Mouse (Mus musculus) macrophage (primary cell): ENCODE results near the gene Gtpbp3. TPM values are rescaled to one million over a fixed set of nuclear protein-coding genes. Genes with fewer than 3 reads are reported as not detected.

Experiments
- polyA plus RNA-seq: library from polyadenylated mRNA; stranded (reverse); fragments of 250-400 nt; gene quantifications from 3 replicates; pipeline ENCODE4 v1.2.4, GENCODE M21; 2018; ENCODE audit warnings: inconsistent platforms

The Gtpbp3 gene
- polyA plus RNA-seq, 1 experiment from 2014 or later, result 4.0 TPM

Other genes with a start within 250 kb of the Gtpbp3 start
- 89.8 to 105 TPM (median 97.3 TPM) in 3 replicates for gene Myo9b, start 215.4 kb upstream of the Gtpbp3 start, polyA plus RNA-seq
- gene Haus8, start 215.2 kb upstream of the Gtpbp3 start, polyA plus RNA-seq, result 38.3 to 72.4 TPM (median 41.3 TPM) in 3 replicates
- gene Use1, start 121.3 kb upstream of the Gtpbp3 start, polyA plus RNA-seq, result 88.4 to 157 TPM (median 128 TPM) in 3 replicates
- gene Ocel1, start 116.8 kb upstream of the Gtpbp3 start, polyA plus RNA-seq, result 10.2 to 15.8 TPM (median 13.3 TPM) in 3 replicates
- gene Nr2f6, start 106.1 kb upstream of the Gtpbp3 start, polyA plus RNA-seq, result 3.7 to 12.5 TPM (median 11.6 TPM) in 3 replicates
- gene Ushbp1, start 92.3 kb upstream of the Gtpbp3 start, polyA plus RNA-seq, result not detected in 3 replicates
- 69.5 to 91.2 TPM (median 74.0 TPM) in 3 replicates for gene Babam1, start 91.2 kb upstream of the Gtpbp3 start, polyA plus RNA-seq
- gene Ankle1, start 82.1 kb upstream of the Gtpbp3 start, polyA plus RNA-seq, result 0.33 to 1.1 TPM in 2 of 3 replicates, not detected in the other
- 3.6 to 9.9 TPM (median 9.8 TPM) in 3 replicates for gene Abhd8, start 24.4 kb upstream of the Gtpbp3 start, polyA plus RNA-seq
- gene Mrpl34, start 23.1 kb upstream of the Gtpbp3 start, polyA plus RNA-seq, result 46.4 to 67.5 TPM (median 63.1 TPM) in 3 replicates
- gene Dda1, start 18.9 kb upstream of the Gtpbp3 start, polyA plus RNA-seq, result 36.3 to 50.7 TPM (median 38.5 TPM) in 3 replicates
- 3.4 to 7.2 TPM (median 6.4 TPM) in 3 replicates for gene Ano8, start 2.1 kb upstream of the Gtpbp3 start, polyA plus RNA-seq
- gene Plvap, start 23.6 kb downstream of the Gtpbp3 start, polyA plus RNA-seq, result 0.28 to 0.96 TPM in 2 of 3 replicates, not detected in the other
- gene Ccdc194, start 37.6 kb downstream of the Gtpbp3 start, polyA plus RNA-seq, result 0.12 to 0.17 TPM in 2 of 3 replicates, not detected in the other
- gene Bst2, start 49.4 kb downstream of the Gtpbp3 start, polyA plus RNA-seq, result 155 to 1,074 TPM (median 938 TPM) in 3 replicates
- 30.1 to 92.7 TPM (median 76.2 TPM) in 3 replicates for gene Mvb12a, start 54.8 kb downstream of the Gtpbp3 start, polyA plus RNA-seq
- gene Tmem221, start 70.8 kb downstream of the Gtpbp3 start, polyA plus RNA-seq, result 3.2 to 9.9 TPM (median 8.7 TPM) in 3 replicates
- gene Nxnl1, start 78.5 kb downstream of the Gtpbp3 start, polyA plus RNA-seq, result not detected in 3 replicates
- gene Slc27a1, start 80.8 kb downstream of the Gtpbp3 start, polyA plus RNA-seq, result 59.7 to 109 TPM (median 64.8 TPM) in 3 replicates
- gene Pgls, start 104.1 kb downstream of the Gtpbp3 start, polyA plus RNA-seq, result 36.7 to 133 TPM (median 114 TPM) in 3 replicates
- gene Fam129c, start 109.5 kb downstream of the Gtpbp3 start, polyA plus RNA-seq, result 0.53 to 1.2 TPM (median 0.94 TPM) in 3 replicates
- gene Colgalt1, start 122.9 kb downstream of the Gtpbp3 start, polyA plus RNA-seq, result 108 to 170 TPM (median 143 TPM) in 3 replicates
- 0.98 to 1.4 TPM (median 1.4 TPM) in 3 replicates for gene Unc13a, start 183.7 kb downstream of the Gtpbp3 start, polyA plus RNA-seq
- 10.8 to 16.4 TPM (median 11.3 TPM) in 3 replicates for gene Jak3, start 188.2 kb downstream of the Gtpbp3 start, polyA plus RNA-seq
- 0.64 to 0.95 TPM (median 0.93 TPM) in 3 replicates for gene Insl3, start 201.1 kb downstream of the Gtpbp3 start, polyA plus RNA-seq
- 13.1 to 16.5 TPM (median 14.2 TPM) in 3 replicates for gene B3gnt3, start 213.7 kb downstream of the Gtpbp3 start, polyA plus RNA-seq
- gene Fcho1, start 237.6 kb downstream of the Gtpbp3 start, polyA plus RNA-seq, result 5.0 to 6.2 TPM (median 5.8 TPM) in 3 replicates